Mouse (Mus musculus) intestine, embryonic 16.5 days (tissue): ENCODE results near the gene Smim5. TPM values are rescaled to one million over a fixed set of nuclear protein-coding genes. Genes with fewer than 3 reads are reported as not detected.

Source experiments
- ATAC-seq: fragments of 200-750 bp; cut with Nextera tagmentation; 2 replicates; pipeline ENCODE4 v1.8.0; 2017; ENCODE audit warnings: moderate TSS enrichment, moderate library complexity
- H3K27ac ChIP-seq: fragments of 300-500 bp; sonication (generic); 2 replicates; pipeline ENCODE4 v1.5.1; 2014; ENCODE audit warnings: mild to moderate bottlenecking, low read length
- H3K27me3 ChIP-seq: fragments of 300-500 bp; sonication (generic); replicated peaks from 2 replicates; pipeline ENCODE4 v1.6.1; 2014; ENCODE audit warnings: low read length, control low read depth, mixed read lengths; ENCODE audit not compliant: control insufficient read depth, insufficient read depth
- H3K36me3 ChIP-seq: fragments of 300-500 bp; sonication (generic); 2 replicates; pipeline ENCODE4 v1.6.1; 2014; ENCODE audit warnings: low read length, control low read depth; ENCODE audit not compliant: control insufficient read depth, insufficient read depth
- H3K4me1 ChIP-seq: fragments of 300-500 bp; sonication (generic); 2 replicates; pipeline ENCODE4 v1.6.1; 2014; ENCODE audit warnings: low read length, control low read depth, mixed read lengths; ENCODE audit not compliant: control insufficient read depth, insufficient read depth
- H3K4me2 ChIP-seq: fragments of 300-500 bp; sonication (generic); 2 replicates; pipeline ENCODE4 v1.6.1; 2014; ENCODE audit warnings: low read depth, low read length, control low read depth
- H3K4me3 ChIP-seq: fragments of 300-500 bp; sonication (generic); 2 replicates; pipeline ENCODE4 v1.5.1; 2014; ENCODE audit warnings: mild to moderate bottlenecking, low read length
- H3K9ac ChIP-seq: fragments of 300-500 bp; sonication (generic); 2 replicates; pipeline ENCODE4 v1.6.1; 2014; ENCODE audit warnings: low read depth, low read length
- H3K9me3 ChIP-seq: fragments of 300-500 bp; sonication (generic); 2 replicates; pipeline ENCODE4 v1.6.1; 2016; ENCODE audit warnings: low read length, control low read depth; ENCODE audit not compliant: control insufficient read depth
- WGBS: fragments of 180-500 bp; shearing (Covaris S2); extraction: QIAGEN DNeasy Blood & Tissue Kit; methylation state at CpG from one replicate; pipeline ENCODE4 v1.1.7; 2014; 5-methylcytosine and 5-hydroxymethylcytosine counted together
- polyA plus RNA-seq: library from polyadenylated mRNA; unstranded; fragments of >200 nt; fragmentation: Nextera tagmentation; extraction: Ambion mirVana; gene quantifications from 2 replicates; pipeline ENCODE4 v1.2.1, GENCODE M21; 2015

The Smim5 gene
- polyA plus RNA-seq, 1 experiment from 2014 or later = 3.1 TPM

DNA sequence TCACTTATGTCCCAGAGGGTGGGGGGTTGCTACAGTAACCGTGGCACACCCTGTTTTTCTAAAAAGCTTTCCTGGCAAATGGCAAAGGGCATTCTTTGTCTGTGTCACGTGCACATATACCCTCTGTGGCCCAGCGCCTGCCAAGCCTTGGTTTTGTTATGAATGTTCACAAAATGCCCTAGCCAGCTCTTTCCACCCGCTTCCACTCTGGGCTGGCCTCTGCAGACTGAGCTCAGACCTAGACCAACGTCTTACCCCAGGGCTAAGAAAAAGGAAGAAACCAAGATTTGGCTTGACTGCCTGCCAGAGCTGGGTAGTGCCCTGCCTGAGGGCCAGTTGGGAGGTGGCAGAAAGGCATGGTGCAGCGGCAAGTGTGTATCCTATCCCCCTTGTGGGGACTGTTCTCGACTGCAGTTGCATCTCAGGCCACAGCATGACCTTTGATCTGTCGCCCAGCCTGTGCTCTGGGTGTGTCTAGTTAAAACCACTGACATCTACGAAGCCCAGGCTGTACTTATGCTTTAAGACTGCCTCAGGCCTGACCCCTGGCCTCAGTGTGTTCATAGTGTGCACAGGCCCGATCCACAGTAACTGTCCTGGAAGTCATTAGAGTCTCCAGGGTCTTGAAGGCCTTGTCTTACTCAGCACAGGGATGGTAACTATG is 55.6 kb downstream of the Smim5 start:
- H3K4me2 ChIP-seq = no peak overlapping the region; the same call in 1 of the 2 replicates
- H3K36me3 ChIP-seq = peaks cover 10% of the 10 kb centered on the region
- WGBS = 47% methylated on average over 10 of the region's 10 CpGs
- H3K27ac ChIP-seq = peak overlapping the region; percentile 92
- peak; percentile 85 for ATAC-seq
- H3K27me3 ChIP-seq = no peaks in the 10 kb centered on the region
- no peak overlapping the region for H3K9ac ChIP-seq
- peaks cover 26% of the 10 kb centered on the region for H3K4me1 ChIP-seq
- H3K4me3 ChIP-seq = no peak overlapping the region
- no peaks in the 10 kb centered on the region for H3K9me3 ChIP-seq

Other genes starting within 250 kb of the Smim5 start
- 67.1 and 73.1 TPM in 2 replicates for gene Grb2, start 191.4 kb upstream of the Smim5 start, polyA plus RNA-seq
- 19.7 and 21.1 TPM in 2 replicates for gene Tmem94, start 134.5 kb upstream of the Smim5 start, polyA plus RNA-seq
- 11.2 and 11.7 TPM in 2 replicates for gene Caskin2, start 86.3 kb upstream of the Smim5 start, polyA plus RNA-seq
- gene Tsen54, start 85.2 kb upstream of the Smim5 start, polyA plus RNA-seq = 34.2 and 37.7 TPM in 2 replicates
- gene Llgl2, start 75.9 kb upstream of the Smim5 start, polyA plus RNA-seq = 102 and 107 TPM in 2 replicates
- gene Myo15b, start 41.6 kb upstream of the Smim5 start, polyA plus RNA-seq = 168 and 230 TPM in 2 replicates
- 33.8 and 38.6 TPM in 2 replicates for gene Smim6, start 12.1 kb downstream of the Smim5 start, polyA plus RNA-seq
- 27.3 and 29.2 TPM in 2 replicates for gene Sap30bp, start 33.3 kb downstream of the Smim5 start, polyA plus RNA-seq
- 15.7 and 16.7 TPM in 2 replicates for gene Recql5, start 33.5 kb downstream of the Smim5 start, polyA plus RNA-seq
- gene Itgb4, start 74.7 kb downstream of the Smim5 start, polyA plus RNA-seq = 11.9 and 15.2 TPM in 2 replicates
- gene Galk1, start 112.8 kb downstream of the Smim5 start, polyA plus RNA-seq = 360 and 389 TPM in 2 replicates
- 1,239 and 1,387 TPM in 2 replicates for gene H3f3b, start 128.0 kb downstream of the Smim5 start, polyA plus RNA-seq
- 22.9 and 24.4 TPM in 2 replicates for gene Unk, start 130.4 kb downstream of the Smim5 start, polyA plus RNA-seq
- gene Unc13d, start 178.0 kb downstream of the Smim5 start, polyA plus RNA-seq = 6.4 and 7.5 TPM in 2 replicates
- 135 and 160 TPM in 2 replicates for gene Wbp2, start 187.0 kb downstream of the Smim5 start, polyA plus RNA-seq
- 13.9 and 14.7 TPM in 2 replicates for gene Trim47, start 227.2 kb downstream of the Smim5 start, polyA plus RNA-seq
- gene Trim65, start 231.2 kb downstream of the Smim5 start, polyA plus RNA-seq = 7.7 and 9.3 TPM in 2 replicates
- 104 and 110 TPM in 2 replicates for gene Mrpl38, start 238.9 kb downstream of the Smim5 start, polyA plus RNA-seq